Mouse (Mus musculus) MEL (cell line): ENCODE measurements around the gene Camk2b. TPM values are rescaled to one million over a fixed set of nuclear protein-coding genes. Genes with fewer than 3 reads are reported as not detected.

ENCODE experiments used
- DNase-seq: peaks from one replicate; pipeline ENCODE4 v3.0.0; 2011; ENCODE audit warnings: low read depth, low spot score
- H3K27ac ChIP-seq: 2 replicates; pipeline ENCODE4 v1.5.1; 2012; ENCODE audit warnings: low read depth, mild to moderate bottlenecking, control low read depth, low read length, moderate library complexity; ENCODE audit not compliant: control insufficient read depth
- H3K27me3 ChIP-seq, 2 experiments: fragments of 150-350 bp in 1 of 2; sonication (generic) in 1 of 2; 2 replicates each; pipeline ENCODE4 v1.6.1; 2012; ENCODE audit warnings: low read length in 2 of 2, mild to moderate bottlenecking in 2 of 2, improper control_type of control experiment in 1 of 2, moderate library complexity in 1 of 2; ENCODE audit not compliant: insufficient read depth in 2 of 2, control insufficient read depth in 1 of 2
- H3K36me3 ChIP-seq, 2 experiments: 2 replicates each; pipeline ENCODE4 v1.6.1; 2012 to 2014; ENCODE audit warnings: low read length in 2 of 2, improper control_type of control experiment in 1 of 2, inconsistent platforms in 1 of 2, mild to moderate bottlenecking in 1 of 2; ENCODE audit not compliant: insufficient read depth in 2 of 2, control insufficient read depth in 1 of 2
- H3K4me1 ChIP-seq, 2 experiments: fragments of 150-350 bp in 1 of 2; sonication (generic) in 1 of 2; 2 replicates each; pipeline ENCODE4 v1.6.1; 2012; ENCODE audit warnings: low read length in 2 of 2, improper control_type of control experiment in 1 of 2, mild to moderate bottlenecking in 1 of 2; ENCODE audit not compliant: insufficient read depth in 2 of 2, control insufficient read depth in 1 of 2
- H3K4me3 ChIP-seq, 2 experiments: fragments of 150-350 bp in 1 of 2; sonication (generic) in 1 of 2; 2 replicates each; pipeline ENCODE4 v1.5.1; 2012; ENCODE audit warnings: low read depth in 2 of 2, low read length in 2 of 2, mild to moderate bottlenecking in 2 of 2, moderate library complexity in 2 of 2, control low read depth in 1 of 2, improper control_type of control experiment in 1 of 2; ENCODE audit not compliant: control insufficient read depth in 1 of 2, insufficient read depth in 1 of 2
- H3K79me2 ChIP-seq: 2 replicates; pipeline ENCODE4 v1.6.1; 2012; ENCODE audit warnings: mild to moderate bottlenecking, low read length, moderate library complexity; ENCODE audit not compliant: control insufficient read depth, poor library complexity, insufficient read depth
- H3K9ac ChIP-seq: 2 replicates; pipeline ENCODE4 v1.6.1; 2012; ENCODE audit warnings: low read depth, mild to moderate bottlenecking, control low read depth, low read length, moderate library complexity; ENCODE audit not compliant: control insufficient read depth, poor library complexity, severe bottlenecking
- H3K9me3 ChIP-seq: fragments of 150-350 bp; sonication (generic); replicated peaks from 2 replicates; pipeline ENCODE4 v1.6.1; 2012; ENCODE audit warnings: mild to moderate bottlenecking, low read length, improper control_type of control experiment, moderate library complexity; ENCODE audit not compliant: insufficient read depth
- CHD1 ChIP-seq: IDR thresholded peaks from 2 replicates; pipeline ENCODE4 v1.6.1; 2012; ENCODE audit warnings: low read depth, mild to moderate bottlenecking, inconsistent platforms, low read length, improper control_type of control experiment
- CHD2 ChIP-seq: IDR thresholded peaks from 2 replicates; pipeline ENCODE4 v1.6.1; 2011; ENCODE audit warnings: low read length, improper control_type of control experiment
- CTCF ChIP-seq, 3 experiments: IDR thresholded peaks in 2 of 3; conservative IDR thresholded peaks in 1 of 3; 2 replicates each; pipeline ENCODE4 v1.5.1; 2011 to 2012; ENCODE audit warnings: low read length in 3 of 3, low read depth in 2 of 3, mild to moderate bottlenecking in 2 of 3, improper control_type of control experiment in 1 of 3, inconsistent platforms in 1 of 3, mixed read lengths in 1 of 3, moderate library complexity in 1 of 3; ENCODE audit not compliant: control insufficient read depth in 1 of 3, insufficient read depth in 1 of 3, poor library complexity in 1 of 3, severe bottlenecking in 1 of 3
- ELF1 ChIP-seq: IDR thresholded peaks from 2 replicates; pipeline ENCODE4 v1.6.1; 2014; ENCODE audit warnings: low read depth, mild to moderate bottlenecking, inconsistent platforms, low read length, improper control_type of control experiment, moderate library complexity
- EP300 ChIP-seq, 2 experiments: IDR thresholded peaks; 2 replicates each; pipeline ENCODE4 v1.6.1; 2011; ENCODE audit warnings: improper control_type of control experiment in 2 of 2, low read length in 2 of 2, low read depth in 1 of 2, mild to moderate bottlenecking in 1 of 2
- ETS1 ChIP-seq: IDR thresholded peaks from 2 replicates; pipeline ENCODE4 v1.6.1; 2012; ENCODE audit warnings: low read depth, mild to moderate bottlenecking, inconsistent platforms, low read length, improper control_type of control experiment, moderate library complexity
- GATA1 ChIP-seq: IDR thresholded peaks from 2 replicates; pipeline ENCODE4 v1.6.1; 2011; ENCODE audit warnings: low read depth, low read length, improper control_type of control experiment
- JUND ChIP-seq: IDR thresholded peaks from 2 replicates; pipeline ENCODE4 v1.6.1; 2011; ENCODE audit warnings: low read depth, mild to moderate bottlenecking, improper control_type of control experiment, low read length
- KAT2A ChIP-seq: conservative IDR thresholded peaks from 2 replicates; pipeline ENCODE4 v1.6.1; 2012; ENCODE audit warnings: low read depth, low read length, improper control_type of control experiment, inconsistent platforms
- MAFK ChIP-seq: IDR thresholded peaks from 2 replicates; pipeline ENCODE4 v1.6.1; 2011; ENCODE audit warnings: low read depth, mild to moderate bottlenecking, low read length, improper control_type of control experiment, borderline replicate concordance
- MAZ ChIP-seq: IDR thresholded peaks from 2 replicates; pipeline ENCODE4 v1.6.1; 2012; ENCODE audit warnings: low read depth, mild to moderate bottlenecking, inconsistent platforms, low read length, improper control_type of control experiment
- MXI1 ChIP-seq: IDR thresholded peaks from 2 replicates; pipeline ENCODE4 v1.6.1; 2011; ENCODE audit warnings: mild to moderate bottlenecking, low read depth, low read length, improper control_type of control experiment
- MYB ChIP-seq: IDR thresholded peaks from 2 replicates; pipeline ENCODE4 v1.6.1; 2011; ENCODE audit warnings: mild to moderate bottlenecking, low read depth, low read length, improper control_type of control experiment
- MYC ChIP-seq: IDR thresholded peaks from 2 replicates; pipeline ENCODE4 v1.6.1; 2011; ENCODE audit warnings: low read depth, mild to moderate bottlenecking, low read length, improper control_type of control experiment, moderate library complexity
- POLR2A ChIP-seq, 2 experiments: IDR thresholded peaks; 2 replicates each; pipeline ENCODE4 v1.6.1; 2011 to 2012; ENCODE audit warnings: low read length in 2 of 2, mild to moderate bottlenecking in 2 of 2, control low read depth in 1 of 2, improper control_type of control experiment in 1 of 2, low read depth in 1 of 2, moderate library complexity in 1 of 2; ENCODE audit not compliant: control insufficient read depth in 1 of 2, insufficient read depth in 1 of 2, poor library complexity in 1 of 2
- POLR2AphosphoS2 ChIP-seq: IDR thresholded peaks from 2 replicates; pipeline ENCODE4 v1.6.1; 2011; ENCODE audit warnings: low read length, improper control_type of control experiment
- POLR2AphosphoS5 ChIP-seq: IDR thresholded peaks from 2 replicates; pipeline ENCODE4 v1.6.1; 2012; ENCODE audit warnings: low read depth, borderline replicate concordance, mild to moderate bottlenecking, inconsistent platforms, low read length, moderate library complexity, mixed read lengths
- RAD21 ChIP-seq: IDR thresholded peaks from 2 replicates; pipeline ENCODE4 v1.6.1; 2011; ENCODE audit warnings: mild to moderate bottlenecking, low read depth, low read length, improper control_type of control experiment
- TCF12 ChIP-seq: IDR thresholded peaks from 2 replicates; pipeline ENCODE4 v1.6.1; 2014; ENCODE audit warnings: low read depth, mild to moderate bottlenecking, inconsistent platforms, low read length, improper control_type of control experiment, moderate library complexity
- UBTF ChIP-seq: IDR thresholded peaks from 2 replicates; pipeline ENCODE4 v1.6.1; 2012; ENCODE audit warnings: low read depth, mild to moderate bottlenecking, inconsistent platforms, low read length, improper control_type of control experiment, moderate library complexity, borderline replicate concordance; ENCODE audit not compliant: insufficient read depth
- USF2 ChIP-seq, 2 experiments: IDR thresholded peaks; 2 replicates each; pipeline ENCODE4 v1.6.1; 2011 to 2012; ENCODE audit warnings: improper control_type of control experiment in 2 of 2, low read length in 2 of 2, borderline replicate concordance in 1 of 2, inconsistent platforms in 1 of 2, low read depth in 1 of 2, mild to moderate bottlenecking in 1 of 2; ENCODE audit not compliant: insufficient read depth in 1 of 2
- ZC3H11A ChIP-seq: IDR thresholded peaks from 2 replicates; pipeline ENCODE4 v1.6.1; 2012; ENCODE audit warnings: low read depth, mild to moderate bottlenecking, inconsistent platforms, low read length, improper control_type of control experiment
- ZMIZ1 ChIP-seq: IDR thresholded peaks from 2 replicates; pipeline ENCODE4 v1.6.1; 2012; ENCODE audit warnings: low read depth, mild to moderate bottlenecking, inconsistent platforms, low read length, improper control_type of control experiment, moderate library complexity
- ZNF384 ChIP-seq: IDR thresholded peaks from 2 replicates; pipeline ENCODE4 v1.6.1; 2012; ENCODE audit warnings: low read depth, mild to moderate bottlenecking, inconsistent platforms, low read length, improper control_type of control experiment
- polyA plus RNA-seq, 2 experiments: library from polyadenylated mRNA; stranded (reverse) in 1 of 2; unstranded in 1 of 2; fragments of >175 nt in 1 of 2; fragments of >200 nt in 1 of 2; gene quantifications; 2 replicates each; pipeline versions ENCODE4 v1.2.1 to v1.2.4; 2012; ENCODE audit warnings: low replicate concordance in 2 of 2, low read depth in 1 of 2; ENCODE audit not compliant: insufficient read length in 2 of 2, insufficient read depth in 1 of 2, missing spikeins in 1 of 2
- total RNA-seq: library from RNA; depleted of rRNA; stranded (reverse); fragments of 300-350 nt; gene quantifications from 2 replicates; pipeline ENCODE4 v1.2.3, GENCODE M21; 2012

The Camk2b gene
- total and polyA plus RNA-seq, 3 experiments, result 0.04 TPM; not detected in 1

DNA sequence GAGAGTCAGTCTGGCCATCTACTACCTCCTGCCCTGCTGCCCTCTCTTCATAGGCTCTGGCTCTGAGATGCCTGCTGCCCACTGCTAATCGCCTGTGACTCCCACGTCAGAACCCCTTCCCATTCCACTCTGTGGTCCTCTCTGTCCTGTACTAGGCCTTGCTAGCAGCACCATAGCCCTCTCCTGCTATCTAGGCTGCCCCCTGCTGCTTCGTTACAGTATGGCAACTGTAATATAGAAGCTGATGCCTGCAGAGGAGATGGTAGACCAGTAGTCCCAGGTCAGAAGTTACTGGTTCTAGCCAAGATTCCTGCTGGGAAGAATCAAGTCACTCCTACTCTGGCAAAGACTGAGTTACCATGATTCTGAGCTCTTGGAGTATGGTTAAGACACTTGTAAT lies 33.0 kb downstream of the Camk2b start (continued):
- no peak for TF ChIP-seq CHD2

DNA sequence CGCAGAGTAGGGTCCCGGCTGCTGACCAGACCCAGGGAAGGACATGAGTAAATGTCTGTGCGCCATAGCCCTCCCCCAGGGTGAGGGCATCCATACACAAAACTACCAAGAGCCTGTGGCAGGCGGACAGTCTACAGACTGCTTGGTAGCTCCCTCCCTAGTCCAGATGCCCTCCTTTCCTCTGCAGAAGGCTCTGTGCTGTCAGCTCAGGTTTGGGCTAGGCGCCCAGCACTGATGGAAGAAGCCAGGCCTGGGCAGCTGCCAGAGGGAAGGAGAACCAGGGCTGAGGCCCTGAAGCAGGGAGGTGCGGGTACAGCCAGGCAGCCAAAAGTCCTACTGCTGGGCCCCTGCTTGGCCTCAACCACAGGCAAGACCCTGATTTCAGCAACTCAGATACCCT lies 35.5 kb downstream of the Camk2b start:
- TF ChIP-seq POLR2A (IDR thresholded peaks at IDR 0.05; ENCODE audit: control insufficient read depth in 1 of 2, insufficient read depth in 1 of 2, low read depth in 1 of 2, low read length in 2 of 2, poor library complexity in 1 of 2) (no peak), TCF12 (no peak), ELF1 (no peak), JUND (no peak), ZC3H11A (no peak), GATA1 (no peak), USF2 (IDR thresholded peaks at IDR 0.05; ENCODE audit: borderline replicate concordance in 1 of 2, insufficient read depth in 1 of 2, low read depth in 1 of 2, low read length in 2 of 2) (no peak), CTCF (IDR thresholded peaks at IDR 0.05 in 2 of 3, conservative IDR thresholded peaks at IDR 0.05 in 1 of 3; ENCODE audit: control insufficient read depth in 1 of 3, insufficient read depth in 1 of 3, low read depth in 2 of 3, low read length in 3 of 3, poor library complexity in 1 of 3, severe bottlenecking in 1 of 3) (no peak), UBTF (no peak)
- no peak overlapping the region for H3K27ac ChIP-seq
- no peaks in the 10 kb centered on the region for H3K9me3 ChIP-seq
- no peaks in the 10 kb centered on the region for H3K79me2 ChIP-seq
- DNase-seq, result no peak
- no peak overlapping the region for H3K4me3 ChIP-seq
- no peaks in the 10 kb centered on the region for H3K4me1 ChIP-seq
- H3K36me3 ChIP-seq, result no peaks in the 10 kb centered on the region
- H3K9ac ChIP-seq, result no peak overlapping the region
- peaks cover 11 to 12% of the 10 kb centered on the region in 2 experiments for H3K27me3 ChIP-seq

DNA sequence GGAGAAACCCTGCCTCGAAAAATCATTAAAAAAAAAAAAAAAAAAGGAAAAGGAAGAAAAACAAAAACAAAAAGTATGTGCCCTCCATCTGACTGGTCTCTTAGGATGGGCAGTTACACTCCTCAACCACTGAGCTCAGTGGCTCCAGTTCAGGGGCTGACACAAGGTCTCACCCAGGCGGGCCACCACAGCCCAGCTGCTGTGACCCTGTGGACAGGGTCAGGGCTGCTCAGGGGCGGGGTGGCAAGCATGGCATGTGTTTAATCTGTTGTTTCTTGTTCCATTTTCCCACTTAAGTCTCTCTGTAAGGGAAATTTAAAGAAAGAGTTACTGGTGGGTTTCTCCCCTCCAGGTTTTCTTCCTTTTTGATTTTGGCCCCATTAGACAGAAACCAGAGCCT lies 36.4 kb downstream of the Camk2b start:
- H3K27ac ChIP-seq, result no peak overlapping the region
- peaks cover 11 to 12% of the 10 kb centered on the region in 2 experiments for H3K27me3 ChIP-seq
- H3K36me3 ChIP-seq, result no peaks in the 10 kb centered on the region
- H3K4me3 ChIP-seq, result no peak overlapping the region
- no peaks in the 10 kb centered on the region for H3K4me1 ChIP-seq
- H3K9ac ChIP-seq, result no peak overlapping the region
- no peaks in the 10 kb centered on the region for H3K79me2 ChIP-seq
- DNase-seq, result no peak
- no peak for TF ChIP-seq ZMIZ1
- H3K9me3 ChIP-seq, result no peaks in the 10 kb centered on the region

GRCm38 (mm10) chr11:6028911-6029310 lies 37.3 kb downstream of the Camk2b start:
- DNase-seq, result no peak
- TF ChIP-seq POLR2AphosphoS5 (no peak), ZNF384 (no peak), MAFK (no peak), CHD1 (no peak), KAT2A (no peak), MYC (no peak), GATA1 (no peak), MYB (no peak), MAZ (no peak), ETS1 (no peak), MXI1 (no peak), RAD21 (no peak), EP300 (IDR thresholded peaks at IDR 0.05; ENCODE audit: low read depth in 1 of 2, low read length in 2 of 2) (no peak), ELF1 (no peak), TCF12 (no peak), POLR2AphosphoS2 (no peak), CHD2 (no peak), USF2 (IDR thresholded peaks at IDR 0.05; ENCODE audit: borderline replicate concordance in 1 of 2, insufficient read depth in 1 of 2, low read depth in 1 of 2, low read length in 2 of 2) (no peak), JUND (no peak)

More at GRCm38 (mm10) chr11:6028911-6029310, 37.3 kb downstream of the Camk2b start:
- no peak overlapping the region for H3K4me3 ChIP-seq
- no peak overlapping the region for H3K9ac ChIP-seq
- H3K27ac ChIP-seq, result no peak overlapping the region
- H3K36me3 ChIP-seq, result no peaks in the 10 kb centered on the region
- H3K4me1 ChIP-seq, result no peaks in the 10 kb centered on the region
- H3K27me3 ChIP-seq, result peaks cover 11 to 15% of the 10 kb centered on the region in 2 experiments
- H3K79me2 ChIP-seq, result no peaks in the 10 kb centered on the region
- no peaks in the 10 kb centered on the region for H3K9me3 ChIP-seq
